Mouse (Mus musculus) A20 (cell line): Measurements from ENCODE around the gene Cnp.
A peak's percentile ranks its signal among the peaks of the same experiment; 100 is the strongest.
"Not testable (repeated sequence)": the region's sequence is repeated elsewhere in the genome, so short reads cannot be mapped to it uniquely, and the experiment has no call there.

Source experiments
- DNase-seq: peaks from one replicate; pipeline ENCODE4 v3.0.0-alpha.2; 2011; ENCODE audit warnings: low read depth, low spot score

The Cnp gene

GRCm38 (mm10) chr11:100574708-100575483 is at the start of gene Cnp:
Gene Cnp, plus strand, starts transcription at chr11:100574904.
- peak; percentile 94 for DNase-seq

- no peak for DNase-seq
Observed at GRCm38 (mm10) chr11:100524987-100525630, 49.6 kb upstream of the Cnp start.

- DNase-seq: no peak
Observed at GRCm38 (mm10) chr11:100526052-100526816, 48.5 kb upstream of the Cnp start.

GRCm38 (mm10) chr11:100527066-100527457 is 47.6 kb upstream of the Cnp start:
- DNase-seq: peak; percentile 70

- peak; percentile 100 for DNase-seq
Observed at GRCm38 (mm10) chr11:100527458-100528374, 47.0 kb upstream of the Cnp start, which contains the start of gene Acly. Gene Acly, minus strand, starts transcription at chr11:100528000.

GRCm38 (mm10) chr11:100528375-100529165 is 46.1 kb upstream of the Cnp start:
- no peak for DNase-seq

GRCm38 (mm10) chr11:100533871-100534270 is 40.8 kb upstream of the Cnp start:
- no peak for DNase-seq

- not testable (repeated sequence) for DNase-seq
Observed at GRCm38 (mm10) chr11:100534411-100534810, 40.3 kb upstream of the Cnp start.

GRCm38 (mm10) chr11:100534821-100535220 is 39.9 kb upstream of the Cnp start:
- DNase-seq: not testable (repeated sequence)

GRCm38 (mm10) chr11:100535996-100536395 is 38.7 kb upstream of the Cnp start:
- DNase-seq: no peak

- no peak for DNase-seq
Observed at GRCm38 (mm10) chr11:100536466-100536865, 38.2 kb upstream of the Cnp start.

- DNase-seq: no peak
Observed at GRCm38 (mm10) chr11:100540966-100541365, 33.7 kb upstream of the Cnp start.

GRCm38 (mm10) chr11:100541577-100541976 is 33.1 kb upstream of the Cnp start:
- no peak for DNase-seq

GRCm38 (mm10) chr11:100544832-100545745 is 29.6 kb upstream of the Cnp start, which contains the start of gene Ttc25:
Gene Ttc25, plus strand, starts transcription at chr11:100545607.
- DNase-seq: peak; percentile 95

- no peak for DNase-seq
Observed at GRCm38 (mm10) chr11:100545746-100546085, 29.0 kb upstream of the Cnp start.

GRCm38 (mm10) chr11:100546955-100547354 is 27.7 kb upstream of the Cnp start:
- no peak for DNase-seq

GRCm38 (mm10) chr11:100548141-100548540 is 26.6 kb upstream of the Cnp start:
- DNase-seq: no peak

- DNase-seq: no peak
Observed at GRCm38 (mm10) chr11:100549466-100549865, 25.2 kb upstream of the Cnp start.

- no peak for DNase-seq
Observed at GRCm38 (mm10) chr11:100550101-100550500, 24.6 kb upstream of the Cnp start.
